Mouse (Mus musculus): ENCODE results near the gene Ppp1r1c. TPM values are rescaled to one million over a fixed set of nuclear protein-coding genes. Genes with fewer than 3 reads are reported as not detected.

The Ppp1r1c gene
- not detected in 2 replicates for polyA plus RNA-seq (2012; rRNA removed)
- not detected in 2 replicates for polyA plus RNA-seq (2014; fragmentation: Nextera tagmentation; extraction: Ambion mirVana)

GRCm38 (mm10) chr2:79707575-79707974, at the start of gene Ppp1r1c:
Gene Ppp1r1c (plus strand): TSS chr2:79707780.
- DNase-seq (ENCODE audit: low read depth in 3 of 3, low spot score in 3 of 3) = no peak
- no peaks in the 10 kb centered on the region for H3K4me1 ChIP-seq (replicated peaks; ENCODE audit: control insufficient read depth in 2 of 2, insufficient read depth in 2 of 2, low read length in 1 of 2)
- H3K4me2 ChIP-seq (ENCODE audit: low read depth) = no peak within 1 kb of the TSS
- TF ChIP-seq CTCF (IDR thresholded peaks at IDR 0.05; ENCODE audit: low read depth) = no peak
- no peak for TF ChIP-seq EP300 (IDR thresholded peaks at IDR 0.05; ENCODE audit: low read depth)
- no peaks in the 10 kb centered on the region for H3K9me3 ChIP-seq (ENCODE audit: control insufficient read depth, low read length)
- no peak within 1 kb of the TSS for H3K9ac ChIP-seq (replicated peaks)
- no peaks in the 10 kb centered on the region for H3K27me3 ChIP-seq (ENCODE audit: control insufficient read depth, insufficient read depth, low read length)
- H3K27ac ChIP-seq = no peak within 1 kb of the TSS
- WGBS (ENCODE audit: insufficient replicate concordance) = 77% methylated on average over 6 of the region's 6 CpGs
- no peak within 1 kb of the TSS for H3K4me3 ChIP-seq (ENCODE audit: insufficient read depth in 1 of 2, low read depth in 2 of 2, low read length in 2 of 2)
- no peak for ATAC-seq (ENCODE audit: insufficient read depth)
- no peaks in the 10 kb centered on the region for H3K36me3 ChIP-seq (replicated peaks; ENCODE audit: control insufficient read depth, insufficient read depth, low read depth)

GRCm38 (mm10) chr2:79660417-79661185, 47.0 kb upstream of the Ppp1r1c start:
- DNase-seq (ENCODE audit: low read depth in 3 of 3, low spot score in 3 of 3) (no peak), ATAC-seq (ENCODE audit: insufficient read depth) (no peak)
- Histone ChIP-seq H3K9ac (replicated peaks) (no peak overlapping the region), H3K4me2 (ENCODE audit: low read depth) (no peak overlapping the region), H3K27me3 (ENCODE audit: control insufficient read depth, insufficient read depth, low read length) (no peaks in the 10 kb centered on the region), H3K4me3 (ENCODE audit: insufficient read depth in 1 of 2, low read depth in 2 of 2, low read length in 2 of 2) (no peak overlapping the region), H3K4me1 (replicated peaks; ENCODE audit: control insufficient read depth in 2 of 2, insufficient read depth in 2 of 2, low read length in 1 of 2) (no peaks in the 10 kb centered on the region), H3K9me3 (ENCODE audit: control insufficient read depth, low read length) (no peaks in the 10 kb centered on the region), H3K36me3 (replicated peaks; ENCODE audit: control insufficient read depth, insufficient read depth, low read depth) (no peaks in the 10 kb centered on the region), H3K27ac (no peak overlapping the region)
- TF ChIP-seq CTCF (IDR thresholded peaks at IDR 0.05; ENCODE audit: low read depth) (no peak), EP300 (IDR thresholded peaks at IDR 0.05; ENCODE audit: low read depth) (no peak)
- WGBS (ENCODE audit: insufficient replicate concordance) = 82% methylated on average over 12 of the region's 12 CpGs

- Histone ChIP-seq H3K36me3 (replicated peaks; ENCODE audit: control insufficient read depth, insufficient read depth, low read depth) (no peaks in the 10 kb centered on the region), H3K27me3 (ENCODE audit: control insufficient read depth, insufficient read depth, low read length) (no peaks in the 10 kb centered on the region), H3K4me3 (ENCODE audit: insufficient read depth in 1 of 2, low read depth in 2 of 2, low read length in 2 of 2) (no peak overlapping the region), H3K4me2 (ENCODE audit: low read depth) (no peak overlapping the region), H3K27ac (no peak overlapping the region), H3K9ac (replicated peaks) (no peak overlapping the region), H3K4me1 (replicated peaks; ENCODE audit: control insufficient read depth in 2 of 2, insufficient read depth in 2 of 2, low read length in 1 of 2) (no peaks in the 10 kb centered on the region), H3K9me3 (ENCODE audit: control insufficient read depth, low read length) (no peaks in the 10 kb centered on the region)
- ATAC-seq (ENCODE audit: insufficient read depth) (no peak), DNase-seq (ENCODE audit: low read depth in 3 of 3, low spot score in 3 of 3) (no peak)
- TF ChIP-seq CTCF (IDR thresholded peaks at IDR 0.05; ENCODE audit: low read depth) = no peak
- TF ChIP-seq EP300 (IDR thresholded peaks at IDR 0.05; ENCODE audit: low read depth) = no peak
- 71% methylated on average over 7 of the region's 7 CpGs for WGBS (ENCODE audit: insufficient replicate concordance)
Observed at GRCm38 (mm10) chr2:79661486-79662104, 46.0 kb upstream of the Ppp1r1c start.

- no peaks in the 10 kb centered on the region for H3K9me3 ChIP-seq (ENCODE audit: control insufficient read depth, low read length)
- TF ChIP-seq CTCF (IDR thresholded peaks at IDR 0.05; ENCODE audit: low read depth) = no peak
- no peak for TF ChIP-seq EP300 (IDR thresholded peaks at IDR 0.05; ENCODE audit: low read depth)
- ATAC-seq (ENCODE audit: insufficient read depth) (no peak), DNase-seq (ENCODE audit: low read depth in 3 of 3, low spot score in 3 of 3) (no peak)
- H3K36me3 ChIP-seq (replicated peaks; ENCODE audit: control insufficient read depth, insufficient read depth, low read depth) = no peaks in the 10 kb centered on the region
- 61% methylated on average over 3 of the region's 3 CpGs for WGBS (ENCODE audit: insufficient replicate concordance)
- no peaks in the 10 kb centered on the region for H3K27me3 ChIP-seq (ENCODE audit: control insufficient read depth, insufficient read depth, low read length)
- no peak overlapping the region for H3K4me2 ChIP-seq (ENCODE audit: low read depth)
- H3K4me1 ChIP-seq (replicated peaks; ENCODE audit: control insufficient read depth in 2 of 2, insufficient read depth in 2 of 2, low read length in 1 of 2) = no peaks in the 10 kb centered on the region
- H3K4me3 ChIP-seq (ENCODE audit: insufficient read depth in 1 of 2, low read depth in 2 of 2, low read length in 2 of 2) = no peak overlapping the region
- no peak overlapping the region for H3K27ac ChIP-seq
- H3K9ac ChIP-seq (replicated peaks) = no peak overlapping the region
Observed at GRCm38 (mm10) chr2:79664532-79665286, 42.9 kb upstream of the Ppp1r1c start.

- Histone ChIP-seq H3K4me3 (ENCODE audit: insufficient read depth in 1 of 2, low read depth in 2 of 2, low read length in 2 of 2) (no peak overlapping the region), H3K9ac (replicated peaks) (no peak overlapping the region), H3K27ac (no peak overlapping the region), H3K36me3 (replicated peaks; ENCODE audit: control insufficient read depth, insufficient read depth, low read depth) (no peaks in the 10 kb centered on the region), H3K9me3 (ENCODE audit: control insufficient read depth, low read length) (no peaks in the 10 kb centered on the region), H3K4me1 (replicated peaks; ENCODE audit: control insufficient read depth in 2 of 2, insufficient read depth in 2 of 2, low read length in 1 of 2) (no peaks in the 10 kb centered on the region), H3K27me3 (ENCODE audit: control insufficient read depth, insufficient read depth, low read length) (no peaks in the 10 kb centered on the region), H3K4me2 (ENCODE audit: low read depth) (no peak overlapping the region)
- DNase-seq (ENCODE audit: low read depth in 3 of 3, low spot score in 3 of 3) (no peak), ATAC-seq (ENCODE audit: insufficient read depth) (no peak)
- TF ChIP-seq EP300 (IDR thresholded peaks at IDR 0.05; ENCODE audit: low read depth) (no peak), CTCF (IDR thresholded peaks at IDR 0.05; ENCODE audit: low read depth) (no peak)
- WGBS (ENCODE audit: insufficient replicate concordance) = 53% methylated on average over 3 of the region's 3 CpGs
Observed at GRCm38 (mm10) chr2:79665492-79665891, 42.1 kb upstream of the Ppp1r1c start.
